Mouse (Mus musculus) A20 (cell line): ENCODE measurements around the gene Hoxb6.

Source experiments
- DNase-seq: peaks from one replicate; pipeline ENCODE4 v3.0.0-alpha.2; 2011; ENCODE audit warnings: low read depth, low spot score

Gene Hoxb6

GRCm38 (mm10) chr11:96285771-96286738, 6.2 kb upstream of the Hoxb6 start, which contains the start of gene Hoxb7:
Gene Hoxb7, plus strand, starts transcription at chr11:96286623.
- DNase-seq, result peak; percentile 26

- no peak for DNase-seq
Measured at GRCm38 (mm10) chr11:96286739-96287385, 5.4 kb upstream of the Hoxb6 start.

DNA sequence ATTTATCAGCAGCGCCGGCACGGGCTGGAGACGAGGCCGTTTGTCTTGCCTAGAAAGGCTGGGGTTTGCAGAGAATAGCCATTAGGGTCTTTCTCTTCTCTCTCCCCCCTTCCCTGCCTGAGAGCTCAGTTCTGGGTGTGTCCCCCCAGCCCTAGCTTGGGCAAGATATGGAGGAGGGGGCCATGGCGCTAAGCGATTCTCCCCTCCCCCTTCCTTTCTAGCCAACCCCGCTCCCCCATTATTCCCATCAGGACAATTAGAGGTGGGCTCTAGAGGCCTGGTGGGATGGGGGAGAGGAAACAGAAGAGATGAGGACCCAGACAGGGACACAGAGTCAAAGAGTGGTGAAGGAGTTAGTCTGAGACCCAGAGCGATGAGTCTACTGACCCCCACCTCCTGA, 4.9 kb upstream of the Hoxb6 start:
- no peak for DNase-seq

- DNase-seq, result peak; percentile 37
Measured at GRCm38 (mm10) chr11:96288455-96289221, 3.6 kb upstream of the Hoxb6 start.

DNA sequence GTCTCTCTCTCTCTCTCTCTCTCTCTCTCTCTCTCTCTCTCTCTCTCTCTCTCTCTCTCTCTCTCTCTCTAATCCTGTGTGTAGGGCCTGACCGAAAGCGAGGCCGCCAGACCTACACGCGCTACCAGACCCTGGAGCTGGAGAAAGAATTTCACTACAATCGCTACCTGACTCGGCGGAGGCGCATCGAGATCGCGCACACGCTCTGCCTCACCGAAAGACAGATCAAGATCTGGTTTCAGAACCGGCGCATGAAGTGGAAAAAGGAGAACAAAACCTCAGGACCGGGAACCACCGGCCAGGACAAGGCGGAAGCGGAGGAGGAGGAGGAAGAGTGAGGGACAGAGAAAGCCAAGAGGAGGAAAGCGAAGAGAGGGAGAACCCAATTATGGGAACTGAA, 3.0 kb upstream of the Hoxb6 start:
- no peak for DNase-seq

- peak; percentile 74 for DNase-seq
Measured at GRCm38 (mm10) chr11:96289837-96290236, 2.4 kb upstream of the Hoxb6 start.

DNA sequence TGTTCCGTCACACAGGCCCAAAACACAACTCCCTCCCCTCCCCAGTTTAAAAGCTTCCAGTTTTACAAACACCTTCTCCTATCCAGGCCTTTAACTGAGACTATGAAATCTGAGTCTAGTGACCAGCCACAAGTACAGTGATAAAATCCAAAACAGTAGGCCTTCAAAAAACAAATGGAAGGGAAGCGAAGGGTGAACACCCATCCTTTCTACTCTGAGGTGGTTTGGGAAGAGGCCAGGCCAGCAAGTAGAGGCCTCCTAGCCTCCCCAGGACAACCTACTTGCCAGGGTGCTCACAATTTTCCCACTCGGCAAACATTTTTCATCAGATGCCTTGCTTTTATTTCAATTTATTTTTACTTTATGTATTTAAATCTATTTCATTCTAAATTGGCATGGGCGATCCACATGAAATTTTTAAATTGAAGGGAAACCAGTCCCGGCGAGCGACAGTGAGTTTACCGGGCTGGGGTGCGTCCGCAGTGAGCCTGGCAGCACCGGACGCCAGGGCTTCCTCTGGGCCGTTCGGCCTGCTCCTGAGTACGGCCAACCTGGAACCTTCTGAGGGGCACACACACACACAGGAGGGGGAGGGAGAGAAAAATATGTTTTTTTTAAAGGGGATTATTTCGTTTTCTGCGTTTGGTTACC, 1.4 kb upstream of the Hoxb6 start:
- DNase-seq, result peak; percentile 73

- DNase-seq, result peak; percentile 87
Measured at GRCm38 (mm10) chr11:96292565-96293301, 457 bp downstream of the Hoxb6 start.

DNA sequence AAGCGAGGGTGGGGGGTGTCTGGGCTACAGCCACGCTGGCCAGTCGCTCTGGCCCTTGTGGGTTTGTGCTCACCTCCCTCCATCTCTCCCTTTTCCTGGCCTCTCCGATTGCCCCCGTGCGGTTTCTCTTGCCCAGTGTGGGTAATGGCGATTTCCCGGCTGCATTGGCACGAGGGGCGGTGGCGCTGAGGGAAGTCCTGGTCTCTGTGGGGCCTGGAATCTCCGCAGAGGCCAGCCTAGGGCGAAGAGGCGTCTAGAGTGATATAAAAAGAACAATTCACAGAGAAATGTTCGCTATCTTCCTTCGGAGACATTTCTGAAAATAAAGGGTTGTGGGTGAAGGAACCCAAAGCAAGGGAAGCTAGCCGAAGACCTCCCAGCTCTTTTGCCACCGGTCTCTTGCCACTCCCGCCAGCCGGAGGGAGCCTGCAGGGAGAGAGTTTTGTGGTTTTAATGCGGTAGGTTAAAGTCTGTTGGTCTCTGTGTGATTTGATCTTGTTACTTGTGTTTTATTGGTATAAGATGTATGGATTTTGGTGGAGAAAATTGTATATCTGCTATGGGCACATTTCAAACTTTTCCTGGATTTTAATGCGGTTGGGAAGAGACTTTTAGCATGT, 1.1 kb downstream of the Hoxb6 start:
- peak; percentile 67 for DNase-seq

DNA sequence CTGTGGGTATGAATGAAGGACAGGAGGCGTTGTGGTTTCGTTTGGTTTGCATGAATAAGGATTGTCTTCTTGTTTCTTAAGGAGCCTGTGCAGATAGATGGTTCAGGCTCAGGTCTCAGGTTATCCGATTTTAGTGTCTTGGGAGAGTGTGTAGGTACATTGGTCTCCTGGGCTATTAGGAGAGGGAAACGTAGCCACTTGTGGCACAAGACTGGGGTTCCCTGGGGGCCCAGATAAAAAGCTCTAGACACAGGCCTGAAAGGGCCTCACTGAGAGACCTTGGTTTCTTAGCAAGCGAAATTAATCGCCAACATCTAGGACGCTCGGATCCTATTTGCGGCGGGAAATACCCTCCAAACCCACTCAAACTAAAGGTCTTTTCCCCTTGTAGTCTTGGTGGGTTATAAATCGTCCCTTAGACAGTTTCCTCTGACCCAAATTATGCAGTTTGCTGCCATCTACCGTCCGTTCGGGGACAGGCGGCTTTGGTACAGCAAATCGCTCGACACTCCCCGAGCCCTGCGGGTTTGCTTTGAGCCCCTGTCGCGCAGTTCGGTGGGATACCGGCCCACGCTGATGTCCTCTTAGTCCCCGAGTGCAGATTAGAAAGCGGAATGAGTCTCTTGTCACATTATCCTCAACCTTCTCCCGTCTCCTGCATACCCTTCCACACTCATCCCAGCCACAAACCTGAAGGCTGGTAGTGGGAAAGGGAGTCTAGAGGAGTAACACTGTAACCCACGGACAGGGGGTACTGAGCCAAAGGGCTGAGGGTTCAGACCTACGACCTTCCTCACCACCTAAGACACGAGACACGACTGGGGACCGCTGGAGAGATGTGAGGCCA, 2.2 kb downstream of the Hoxb6 start:
- peak; percentile 91 for DNase-seq

- no peak for DNase-seq
Measured at GRCm38 (mm10) chr11:96295092-96295835, 3.0 kb downstream of the Hoxb6 start.

GRCm38 (mm10) chr11:96296997-96297396, 4.7 kb downstream of the Hoxb6 start:
- DNase-seq, result no peak

DNA sequence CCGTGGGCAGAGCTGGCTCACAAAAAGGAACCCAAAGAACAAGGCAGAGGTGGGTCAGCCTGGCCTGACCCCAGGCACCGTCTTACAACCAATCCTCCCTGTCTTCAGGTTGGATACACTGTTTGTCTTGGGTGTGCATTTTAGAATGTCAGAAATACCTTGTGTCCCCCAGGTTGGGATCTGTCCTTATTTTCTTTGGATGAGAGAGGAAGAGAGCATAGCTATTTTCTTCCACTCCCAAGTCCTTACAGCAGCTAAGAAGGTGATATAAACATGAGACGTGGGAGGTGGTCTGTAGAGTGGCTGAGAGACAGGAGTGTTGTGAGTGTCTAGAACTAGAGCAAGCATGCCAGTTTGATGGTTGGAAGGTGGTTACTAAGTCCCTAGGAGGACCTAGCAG, 5.2 kb downstream of the Hoxb6 start:
- DNase-seq, result no peak

DNA sequence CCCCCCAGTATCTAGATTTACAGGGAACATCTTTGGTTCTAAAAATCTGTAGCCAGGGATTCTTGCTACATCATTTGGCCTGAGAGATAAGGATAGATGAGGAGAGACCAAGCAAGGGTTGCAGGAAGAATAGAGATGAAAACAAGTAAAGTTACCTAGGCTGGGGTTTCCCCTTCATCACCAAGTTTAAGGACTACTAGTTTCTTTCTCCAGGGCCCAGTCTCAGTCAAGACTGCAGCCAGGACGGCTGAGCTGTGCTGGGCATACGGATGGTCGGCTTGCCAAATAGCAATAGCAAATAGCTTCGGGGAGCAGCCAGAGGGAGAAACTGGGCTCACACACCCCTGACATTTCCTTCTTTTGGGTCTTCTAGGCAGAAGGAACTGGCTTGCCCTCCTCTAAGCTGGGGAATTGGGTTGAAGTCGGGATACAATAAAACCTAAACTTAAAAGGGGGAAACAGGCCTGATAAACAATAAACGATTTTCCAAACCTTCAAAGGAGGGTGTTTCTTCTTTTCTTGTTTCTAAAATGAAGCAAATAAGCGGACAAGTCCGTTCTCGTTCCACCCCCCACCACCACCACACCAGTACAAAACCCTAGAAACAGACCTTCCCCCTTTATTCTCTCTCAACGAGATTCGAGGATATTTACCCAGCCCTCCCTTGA, 5.8 kb downstream of the Hoxb6 start:
- DNase-seq, result no peak

DNA sequence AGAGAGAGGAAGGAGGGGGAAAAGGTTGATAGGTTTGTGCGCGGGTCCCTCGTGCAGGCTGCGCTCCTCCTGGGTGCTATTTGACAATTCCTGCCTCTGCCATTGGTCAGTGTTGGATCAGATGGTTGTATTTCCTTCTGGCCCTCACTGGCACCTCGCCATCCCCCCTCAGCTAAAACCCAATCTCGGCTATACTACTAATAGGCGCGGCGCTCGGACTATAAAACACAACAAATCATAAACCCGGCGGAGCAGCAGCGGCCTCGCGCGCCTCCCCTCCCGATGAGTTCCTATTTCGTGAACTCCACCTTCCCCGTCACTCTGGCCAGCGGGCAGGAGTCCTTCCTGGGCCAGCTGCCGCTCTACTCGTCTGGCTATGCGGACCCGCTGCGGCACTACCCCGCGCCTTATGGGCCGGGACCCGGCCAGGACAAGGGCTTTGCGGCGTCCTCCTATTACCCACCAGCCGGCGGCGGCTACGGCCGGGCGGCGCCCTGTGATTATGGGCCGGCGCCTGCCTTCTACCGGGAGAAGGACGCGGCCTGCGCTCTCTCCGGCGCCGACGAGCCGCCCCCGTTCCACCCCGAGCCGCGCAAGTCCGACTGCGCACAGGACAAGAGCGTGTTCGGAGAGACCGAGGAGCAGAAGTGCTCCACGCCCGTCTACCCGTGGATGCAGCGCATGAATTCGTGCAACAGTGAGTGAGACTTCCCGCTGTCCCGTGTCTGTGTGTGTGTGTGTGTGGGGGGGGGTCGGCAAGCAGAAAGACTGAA, 6.8 kb downstream of the Hoxb6 start:
- DNase-seq, result no peak

- DNase-seq, result no peak
Measured at GRCm38 (mm10) chr11:96299781-96300180, 7.5 kb downstream of the Hoxb6 start.

GRCm38 (mm10) chr11:96300354-96301063, 8.2 kb downstream of the Hoxb6 start:
- DNase-seq, result no peak
